Mouse (Mus musculus) heart, embryonic 13.5 days (tissue): ENCODE data around the gene Tas2r126. TPM values are rescaled to one million over a fixed set of nuclear protein-coding genes. Genes with fewer than 3 reads are reported as not detected.

Experiments used
- polyA plus RNA-seq: library from polyadenylated mRNA; unstranded; fragments of >200 nt; fragmentation: Nextera tagmentation; extraction: Ambion mirVana; gene quantifications from 2 replicates; pipeline ENCODE4 v1.2.1, GENCODE M21; 2015

Tas2r126 gene
- polyA plus RNA-seq, 1 experiment from 2014 or later: not detected

Other genes with a start within 250 kb of the Tas2r126 start
- not detected in 2 replicates for gene Tas2r144, start 219.2 kb upstream of the Tas2r126 start, polyA plus RNA-seq
- gene Gstk1, start 188.6 kb upstream of the Tas2r126 start, polyA plus RNA-seq: 11.7 and 14.0 TPM in 2 replicates
- 0.29 TPM in 1 of 2 replicates, not detected in the other for gene Tmem139, start 172.6 kb upstream of the Tas2r126 start, polyA plus RNA-seq
- gene Casp2, start 169.6 kb upstream of the Tas2r126 start, polyA plus RNA-seq: 30.9 and 31.8 TPM in 2 replicates
- gene Clcn1, start 147.8 kb upstream of the Tas2r126 start, polyA plus RNA-seq: 0.50 and 0.67 TPM in 2 replicates
- 0.17 TPM in 2 replicates for gene Fam131b, start 109.9 kb upstream of the Tas2r126 start, polyA plus RNA-seq
- gene Zyx, start 84.9 kb upstream of the Tas2r126 start, polyA plus RNA-seq: 156 and 173 TPM in 2 replicates
- 3.3 and 3.4 TPM in 2 replicates for gene Epha1, start 61.3 kb upstream of the Tas2r126 start, polyA plus RNA-seq
- gene Tas2r143, start 34.3 kb upstream of the Tas2r126 start, polyA plus RNA-seq: not detected in 2 replicates
- not detected in 2 replicates for gene Tas2r135, start 29.1 kb upstream of the Tas2r126 start, polyA plus RNA-seq
- gene Olfr458, start 30.7 kb downstream of the Tas2r126 start, polyA plus RNA-seq: not detected in 2 replicates
- gene Olfr457, start 41.8 kb downstream of the Tas2r126 start, polyA plus RNA-seq: not detected in 2 replicates
- gene Olfr456, start 52.7 kb downstream of the Tas2r126 start, polyA plus RNA-seq: not detected in 2 replicates
- gene Olfr455, start 113.1 kb downstream of the Tas2r126 start, polyA plus RNA-seq: not detected in 2 replicates
- gene Tcaf3, start 163.2 kb downstream of the Tas2r126 start, polyA plus RNA-seq: not detected in 2 replicates
- 2.3 and 2.8 TPM in 2 replicates for gene Tcaf2, start 210.7 kb downstream of the Tas2r126 start, polyA plus RNA-seq